Mouse (Mus musculus): ENCODE measurements at regions not wholly inside any gene's neighbourhood (a gene's known extent, or its start where the extent isn't known, plus 50 kb on each side); places are given as distances from the start of the nearest gene placed in this dataset.

DNA sequence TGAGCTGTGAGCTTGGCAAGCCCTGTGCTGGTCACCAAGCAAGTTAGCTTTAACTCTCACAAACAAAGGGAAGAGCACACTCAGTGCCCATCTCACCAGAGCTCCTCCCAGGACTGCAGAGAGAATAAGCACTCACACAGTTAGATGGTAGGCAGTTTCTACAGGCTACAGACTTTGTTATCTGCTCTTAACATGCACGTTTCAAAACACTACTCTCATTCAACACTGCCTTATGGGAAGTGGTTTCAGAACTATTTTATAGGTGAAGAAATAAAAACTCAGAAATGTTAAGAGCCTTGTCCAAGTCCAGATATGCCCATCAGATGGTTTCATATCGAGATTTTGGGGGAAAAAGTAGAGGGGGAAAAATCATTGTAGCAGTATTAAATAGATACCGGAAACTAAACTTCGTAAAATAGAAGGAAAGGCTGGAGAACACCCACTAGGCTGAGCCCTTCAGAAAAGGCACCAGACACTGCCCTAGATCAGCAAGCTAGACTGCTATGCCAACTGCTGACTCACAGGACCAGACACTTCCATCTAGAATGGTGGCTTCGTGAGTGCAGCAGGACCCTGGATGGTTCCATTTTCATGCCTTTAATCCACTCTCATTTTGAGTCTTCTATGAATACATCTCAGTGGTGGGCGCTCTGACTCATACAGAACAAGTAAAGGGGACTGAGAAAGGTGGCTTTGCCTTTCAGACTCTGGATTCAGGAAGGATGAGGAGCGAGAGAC, 51.3 kb upstream of the Serbp1 start:
- peak; percentile 45 for DNase-seq

DNA sequence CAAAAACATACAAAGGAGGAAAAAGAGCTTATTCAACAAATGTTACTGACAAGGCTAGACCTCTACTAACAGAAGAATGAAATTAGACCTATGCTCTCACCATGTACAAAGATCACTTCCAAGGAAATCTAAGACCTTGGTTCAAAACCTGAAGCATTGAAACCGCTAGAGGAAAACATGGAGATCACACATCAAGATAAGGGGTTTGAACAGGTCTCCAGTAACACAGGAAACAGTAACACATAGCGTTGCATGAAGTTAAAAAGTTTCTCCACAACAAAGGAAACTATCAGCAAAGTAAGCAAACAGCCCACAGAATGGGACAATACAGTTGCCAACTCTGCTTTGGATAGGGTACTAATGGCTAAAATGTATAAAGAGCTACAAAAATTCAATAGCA, 53.3 kb upstream of the Serbp1 start:
- DNase-seq, result no peak

DNA sequence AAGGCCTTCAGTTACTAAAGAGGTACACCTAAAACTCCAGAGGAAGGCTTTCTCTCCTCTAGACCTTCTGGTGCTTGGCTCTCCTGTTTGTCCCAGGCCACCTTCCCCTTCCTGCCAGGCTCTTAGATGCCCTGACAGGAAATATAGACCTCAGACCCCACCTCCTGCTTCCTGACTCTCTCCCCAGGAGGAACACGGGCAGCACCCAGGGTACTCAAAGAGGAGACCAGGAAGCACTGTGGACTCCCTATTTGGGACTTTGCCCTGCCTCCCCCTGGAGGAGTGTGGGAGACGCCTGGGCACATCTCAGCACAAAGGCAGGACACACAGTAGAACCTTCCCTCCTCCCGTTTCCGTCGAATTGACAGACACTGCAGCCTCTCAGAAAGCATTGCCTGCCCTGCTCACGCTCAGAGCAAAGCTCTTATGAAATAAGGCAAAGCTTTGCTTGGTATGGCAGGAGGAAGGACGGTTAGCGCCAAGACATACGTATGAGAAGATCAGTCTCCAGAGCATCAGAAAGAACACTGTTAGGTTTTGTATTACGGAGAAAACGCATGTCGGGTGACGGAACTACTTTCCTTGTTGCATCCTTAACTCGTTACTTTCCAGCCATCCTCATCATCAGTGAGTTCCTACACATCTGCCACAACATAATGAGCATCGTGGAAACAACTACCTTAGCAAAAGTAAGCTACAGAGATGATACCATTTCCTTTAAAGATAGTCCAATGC, 54.3 kb upstream of the Serbp1 start:
- no peak for DNase-seq

DNA sequence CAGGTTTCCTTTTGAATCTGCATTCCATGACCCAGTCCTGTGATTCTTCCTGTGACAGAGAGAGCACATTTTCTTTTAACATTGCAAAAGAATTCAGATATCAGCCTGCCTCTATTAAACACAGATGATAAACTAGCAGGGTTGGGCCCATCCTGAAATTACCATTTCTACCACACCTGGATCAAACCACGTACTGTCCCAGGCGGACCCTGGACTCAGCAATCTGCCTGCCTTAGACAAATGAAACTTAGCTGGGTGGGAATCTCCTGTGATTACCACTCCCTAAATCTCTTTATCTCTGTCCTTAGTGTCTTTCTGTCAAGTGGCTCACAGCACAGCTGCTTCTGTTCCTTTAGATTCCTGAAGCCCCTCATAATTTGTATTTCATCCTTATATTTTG, 55.5 kb upstream of the Serbp1 start:
- no peak for DNase-seq

DNA sequence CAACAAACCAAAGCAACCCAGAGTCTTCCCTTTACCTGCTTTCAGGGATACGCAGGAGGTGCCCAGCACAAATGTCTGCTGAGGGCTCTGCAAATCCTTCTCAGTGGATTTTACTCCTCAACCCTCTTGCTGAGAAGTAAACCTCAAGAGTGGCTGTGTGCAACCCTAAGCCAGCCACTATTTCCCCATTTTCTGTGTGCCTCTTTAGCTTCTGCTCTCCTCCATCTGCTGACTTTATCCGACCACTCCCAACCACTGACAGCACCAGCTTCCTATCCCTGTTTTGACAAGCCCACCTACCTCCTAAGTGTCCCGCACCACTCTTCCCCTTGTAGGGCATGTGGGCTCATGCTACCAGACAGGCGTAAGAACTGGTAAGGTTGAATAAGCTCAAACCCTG, 56.5 kb upstream of the Serbp1 start:
- no peak for DNase-seq

DNA sequence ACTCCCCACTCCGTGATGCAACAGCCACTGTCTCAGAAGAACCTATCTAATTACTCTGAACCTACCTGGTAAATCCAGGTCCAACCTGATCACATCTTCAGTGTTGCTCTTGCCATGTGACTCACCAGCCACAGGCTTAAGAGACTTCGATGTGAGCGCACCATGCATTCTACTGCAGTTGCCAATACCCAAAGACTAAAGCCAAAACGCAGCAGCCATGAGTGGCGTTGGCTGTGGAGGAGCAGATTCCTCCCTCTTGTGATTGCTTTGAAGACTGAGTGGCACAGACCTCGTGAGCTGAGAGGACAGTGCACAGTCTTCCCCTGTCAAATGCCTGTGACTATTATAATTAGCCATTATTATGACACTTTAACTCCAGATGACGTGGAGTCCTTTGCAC, 58.6 kb upstream of the Serbp1 start:
- no peak for DNase-seq

DNA sequence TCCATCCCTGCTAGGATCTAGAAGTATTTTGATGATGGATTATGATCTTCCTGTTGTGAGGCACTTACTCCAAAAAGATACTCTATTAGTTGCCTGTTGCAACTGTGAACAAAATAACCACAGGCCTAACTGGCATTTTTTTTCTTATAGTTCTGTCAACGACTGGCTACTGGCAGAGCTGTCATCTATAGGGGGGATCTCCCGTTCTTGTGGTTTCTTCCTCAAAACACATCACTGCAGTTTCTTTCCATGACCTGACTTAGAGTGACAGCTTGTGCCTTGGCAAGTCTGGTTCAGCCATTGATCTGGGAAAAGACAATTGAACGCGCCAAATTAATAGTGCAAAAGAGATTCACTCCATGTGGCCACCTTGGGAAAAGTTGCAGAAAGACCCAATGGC, 59.4 kb upstream of the Serbp1 start:
- DNase-seq, result no peak

DNA sequence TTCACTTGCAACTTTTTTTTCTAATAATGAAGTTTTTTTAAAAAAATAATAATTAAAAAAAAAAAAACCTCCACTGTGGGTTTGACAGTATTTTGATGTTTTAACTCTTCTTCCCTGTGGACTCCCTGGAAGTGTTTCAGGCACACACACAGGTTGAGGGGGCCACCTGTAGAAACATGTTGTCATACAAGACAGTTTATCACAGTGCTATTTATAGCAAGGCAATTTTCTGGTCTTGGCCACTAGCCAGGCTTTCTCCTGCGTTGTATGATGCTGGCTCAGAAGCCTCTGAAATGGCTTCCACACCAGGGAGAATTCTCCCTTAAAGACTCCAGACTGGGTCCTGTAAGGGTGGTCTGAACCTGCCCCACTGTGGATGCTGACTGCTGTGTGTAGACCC, 59.9 kb upstream of the Serbp1 start:
- no peak for DNase-seq

DNA sequence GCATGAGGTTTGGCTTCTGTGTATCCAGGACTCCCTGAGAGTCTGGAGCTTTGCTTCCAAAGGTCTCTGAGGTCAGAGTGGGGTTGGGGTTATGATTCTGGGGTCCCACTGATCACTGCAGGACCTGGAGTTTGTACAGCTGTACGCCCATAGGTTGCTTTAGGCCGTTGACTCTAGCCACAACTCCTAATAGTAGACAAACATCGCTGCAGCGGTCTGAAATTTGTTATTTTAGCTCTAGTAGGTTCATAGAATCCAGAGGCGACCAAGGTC, 67.4 kb upstream of the Serbp1 start:
- DNase-seq, result no peak

DNA sequence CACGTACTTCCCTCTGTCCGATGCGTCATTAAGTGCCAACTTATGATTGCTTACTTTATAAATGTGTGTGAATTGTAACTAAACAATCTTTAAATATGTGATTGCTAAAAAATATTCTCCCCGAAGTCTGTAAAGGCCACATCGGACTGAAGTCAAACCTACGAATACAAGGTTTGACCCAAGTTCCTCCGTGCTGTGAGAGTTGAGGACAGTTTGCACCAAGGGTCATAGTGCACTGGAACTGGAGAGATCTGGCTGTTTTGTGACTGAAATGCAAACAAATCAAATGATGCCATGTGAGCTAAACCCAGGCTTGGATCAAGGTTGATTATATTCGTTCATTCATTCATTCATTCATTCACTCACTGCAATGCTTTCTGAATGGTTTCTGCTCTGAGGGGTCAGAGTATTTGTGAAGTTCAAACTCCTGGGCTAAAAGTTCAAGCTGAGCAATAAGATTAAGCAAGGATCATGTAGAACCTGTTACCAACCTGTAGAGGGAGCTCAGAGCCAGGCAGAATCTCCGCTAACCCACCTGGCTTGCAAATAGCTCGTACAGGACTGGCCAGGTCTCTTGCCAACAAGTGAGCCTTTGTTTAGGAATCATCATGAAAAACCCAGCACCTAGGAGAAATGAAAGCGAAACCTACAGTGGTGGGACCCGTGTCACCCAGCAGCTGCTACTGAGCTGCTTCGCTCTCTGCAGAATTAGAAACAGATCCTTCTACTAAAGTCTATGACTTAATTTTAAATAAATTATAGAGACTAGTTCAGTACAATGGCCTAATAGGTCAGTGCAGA, 67.9 kb upstream of the Serbp1 start:
- peak; percentile 32 for DNase-seq

DNA sequence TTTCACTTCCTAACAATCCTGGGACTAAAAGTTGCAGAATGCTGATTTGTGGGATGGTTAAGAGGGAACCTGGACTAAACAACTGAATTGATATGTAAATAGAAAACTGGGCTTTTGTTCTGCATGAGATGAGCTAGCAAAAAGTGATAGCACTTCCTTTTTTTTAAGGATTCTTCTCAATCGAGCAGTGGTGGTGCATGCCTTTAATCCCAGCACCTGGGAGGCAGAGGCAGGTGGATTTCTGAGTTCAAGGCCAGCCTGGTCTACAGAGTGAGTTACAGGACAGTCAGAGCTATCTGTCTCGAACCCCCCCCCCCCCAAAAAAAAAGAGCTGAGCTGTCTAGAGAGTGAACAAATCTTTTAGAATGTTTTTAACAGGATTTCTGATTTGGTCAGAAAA, 69.2 kb upstream of the Serbp1 start:
- DNase-seq, result no peak

DNA sequence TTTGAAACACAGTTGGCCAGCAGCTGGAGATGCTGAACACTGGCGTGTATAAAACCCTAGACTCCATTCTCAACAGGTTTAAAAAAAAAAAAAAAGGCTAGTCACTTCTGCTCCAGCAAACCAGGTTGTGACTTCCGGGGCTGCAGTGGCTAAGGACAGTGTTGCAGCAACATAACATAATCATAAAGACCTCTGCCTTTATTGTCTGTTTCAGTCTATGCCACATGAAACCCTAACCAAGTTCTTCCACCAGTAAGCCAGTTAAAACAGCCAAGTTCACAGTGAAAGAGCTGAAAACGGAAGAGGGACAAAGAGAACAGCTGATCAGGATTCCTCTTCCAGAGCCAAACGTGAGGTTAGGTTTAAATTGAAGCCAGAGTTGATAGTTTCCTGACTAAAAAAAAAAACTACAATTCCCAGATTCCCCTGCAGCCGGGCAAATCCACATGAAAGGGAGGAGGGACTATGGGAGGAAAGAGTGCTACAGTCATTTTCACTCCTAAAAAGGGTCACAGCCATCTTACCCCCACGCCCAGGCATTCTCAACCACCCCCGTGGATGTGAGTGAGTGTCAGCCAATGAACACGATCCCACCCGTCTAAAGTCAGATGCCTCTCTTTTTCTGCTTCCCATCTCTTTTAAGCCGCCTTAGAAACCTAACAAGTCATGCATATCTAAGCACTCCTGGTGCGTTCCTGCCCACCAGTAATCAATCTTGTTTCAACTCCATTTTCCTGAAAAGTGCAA, 69.8 kb upstream of the Serbp1 start:
- DNase-seq, result peak; percentile 58

DNA sequence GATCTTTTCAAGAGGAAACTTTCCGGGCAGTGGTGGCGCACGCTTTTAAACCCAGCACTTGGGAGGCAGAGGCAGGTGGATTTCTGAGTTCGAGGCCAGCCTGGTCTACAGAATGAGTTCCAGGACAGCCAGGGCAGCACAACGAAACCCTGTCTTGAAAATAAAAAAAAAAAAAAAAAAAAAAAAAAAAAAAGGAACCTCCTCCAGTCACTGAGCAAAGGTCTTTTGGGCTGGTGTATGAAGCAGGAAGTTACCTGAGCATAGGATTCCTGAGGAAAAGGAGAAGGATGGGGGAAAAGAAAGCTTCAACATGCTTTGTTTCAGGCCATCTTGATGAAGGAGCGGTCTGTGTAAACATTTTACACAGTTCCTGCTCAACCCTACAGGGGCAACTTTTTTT, 72.9 kb upstream of the Serbp1 start:
- DNase-seq, result no peak

DNA sequence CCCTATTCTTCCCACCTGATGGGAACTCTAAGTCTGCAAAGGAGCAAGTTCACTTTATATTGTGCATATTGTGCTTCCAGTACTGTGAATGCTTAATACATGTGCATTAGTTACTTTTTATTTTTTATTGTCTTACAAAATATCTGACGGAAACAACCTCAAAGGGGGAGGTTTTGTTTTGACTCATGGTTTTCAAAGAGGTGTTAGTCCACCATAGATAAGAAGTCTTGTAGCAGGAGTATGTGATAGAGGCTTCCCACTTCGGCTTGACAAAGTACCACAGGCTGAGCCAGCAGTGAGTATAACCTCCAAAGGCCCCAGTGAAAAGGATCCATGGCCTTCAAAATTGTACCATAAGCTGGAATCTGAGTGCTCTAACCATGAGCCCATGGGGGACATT, 74.0 kb upstream of the Serbp1 start:
- DNase-seq, result no peak

DNA sequence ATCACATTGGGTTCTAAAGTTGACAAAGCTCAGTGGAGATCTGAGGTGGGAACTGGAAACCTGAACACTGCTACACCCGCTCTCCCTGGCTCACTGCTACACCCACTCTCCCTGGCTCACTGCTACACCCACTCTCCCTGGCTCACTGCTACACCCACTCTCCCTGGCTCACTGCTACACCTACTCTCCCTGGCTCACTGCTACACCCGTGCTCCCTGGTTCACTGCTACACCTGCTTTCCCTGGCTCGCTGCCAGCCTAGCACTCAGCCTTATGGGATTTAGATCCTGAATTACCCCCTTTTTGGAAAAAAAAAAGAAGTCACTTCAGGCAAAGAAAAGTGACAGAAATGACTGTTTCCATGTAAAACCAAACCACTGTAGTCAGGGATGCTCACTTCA, 75.2 kb upstream of the Serbp1 start:
- DNase-seq, result no peak

DNA sequence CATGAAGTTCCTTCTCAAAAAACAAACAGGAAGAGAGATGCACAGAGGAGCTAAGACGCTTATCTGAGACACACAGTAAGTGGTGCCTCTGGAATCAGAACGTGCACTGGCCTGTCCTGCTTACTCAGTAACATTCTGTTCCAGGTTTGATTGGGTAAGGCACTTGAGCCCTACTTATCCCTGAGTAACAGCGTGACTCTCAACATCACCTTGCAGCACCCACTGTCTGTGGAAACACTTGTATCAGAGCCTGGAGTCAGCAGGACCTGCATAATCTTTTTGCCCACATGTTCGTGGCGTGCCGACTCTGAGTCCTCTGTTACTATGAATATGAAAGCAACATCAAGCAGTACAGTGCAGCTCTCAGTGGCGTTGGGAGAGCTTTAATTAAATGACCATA, 76.4 kb upstream of the Serbp1 start:
- DNase-seq, result no peak

DNA sequence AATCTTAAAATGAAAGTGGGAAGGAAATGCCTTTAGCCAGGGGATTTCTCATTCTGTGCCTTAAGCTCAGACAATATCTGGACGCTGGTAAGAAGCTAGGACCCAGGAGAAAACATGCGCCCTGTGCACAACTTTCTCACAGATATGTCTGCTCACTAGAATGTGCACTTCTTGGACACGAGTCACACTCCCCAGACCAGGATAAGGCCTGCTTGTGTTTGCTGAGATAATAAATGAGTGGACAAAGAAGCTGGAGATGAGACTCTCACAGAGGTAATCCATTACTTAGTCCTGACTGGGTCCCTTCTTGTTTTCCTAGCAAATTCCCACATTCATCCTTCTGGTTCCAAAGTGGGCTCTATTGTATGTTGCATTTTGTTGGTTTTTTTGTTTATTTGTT, 77.4 kb upstream of the Serbp1 start:
- no peak for DNase-seq

DNA sequence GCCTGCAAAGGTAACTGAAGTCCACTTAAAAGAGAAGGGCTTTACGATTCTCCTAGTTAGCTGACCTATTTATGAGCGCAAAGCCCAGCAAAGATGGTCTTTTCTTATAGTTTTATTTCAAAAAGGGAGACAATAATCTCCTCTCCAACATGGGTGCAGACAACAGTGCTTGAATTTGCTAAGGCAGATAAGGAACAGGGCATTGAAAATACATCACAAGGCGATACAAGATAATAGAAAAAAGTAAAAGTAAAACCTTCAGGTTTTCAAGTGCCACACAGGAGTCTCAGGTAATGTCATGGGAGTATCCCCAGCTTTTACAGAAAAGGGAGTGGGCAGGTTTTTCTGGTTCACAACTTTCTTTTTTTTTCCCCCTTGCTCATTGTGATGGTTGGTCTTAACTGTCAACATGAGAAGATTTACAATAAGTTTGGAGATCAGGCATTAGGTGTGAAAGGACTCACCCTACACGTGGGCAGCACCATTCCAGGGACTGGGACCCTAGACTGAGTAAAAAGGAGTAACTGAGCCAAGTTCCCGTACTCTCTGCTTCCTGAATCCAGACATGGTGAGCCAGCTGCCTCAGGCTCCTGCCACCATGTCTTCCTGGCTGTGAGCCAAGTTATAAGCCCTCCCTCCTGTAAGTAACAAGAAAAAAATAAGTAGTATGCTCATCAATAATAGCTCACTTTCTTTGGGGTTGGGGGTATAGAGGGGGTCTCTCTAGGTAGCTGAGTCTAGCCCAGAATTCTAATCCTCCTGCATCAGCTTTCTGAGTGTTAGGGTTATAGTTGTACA, 78.1 kb upstream of the Serbp1 start:
- DNase-seq, result no peak

DNA sequence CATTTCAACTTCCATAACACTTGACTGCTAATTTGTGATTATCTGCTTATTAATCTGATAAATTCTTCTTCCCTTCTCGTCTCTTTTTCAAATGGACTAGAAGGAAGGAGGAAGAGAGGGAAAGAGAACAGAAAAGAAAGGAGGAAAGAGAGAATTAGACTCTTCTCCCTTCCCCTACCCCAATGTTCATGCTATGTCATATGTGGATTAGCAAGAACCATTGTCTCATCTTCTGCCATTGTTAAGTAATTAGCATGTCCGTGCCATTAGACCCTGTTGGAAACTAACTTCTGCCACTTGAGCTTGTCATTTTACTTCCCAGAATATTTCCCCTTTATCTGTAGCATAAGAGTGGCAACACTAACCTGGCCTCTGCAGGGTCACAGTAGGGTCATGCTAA, 78.8 kb upstream of the Serbp1 start:
- DNase-seq, result no peak

DNA sequence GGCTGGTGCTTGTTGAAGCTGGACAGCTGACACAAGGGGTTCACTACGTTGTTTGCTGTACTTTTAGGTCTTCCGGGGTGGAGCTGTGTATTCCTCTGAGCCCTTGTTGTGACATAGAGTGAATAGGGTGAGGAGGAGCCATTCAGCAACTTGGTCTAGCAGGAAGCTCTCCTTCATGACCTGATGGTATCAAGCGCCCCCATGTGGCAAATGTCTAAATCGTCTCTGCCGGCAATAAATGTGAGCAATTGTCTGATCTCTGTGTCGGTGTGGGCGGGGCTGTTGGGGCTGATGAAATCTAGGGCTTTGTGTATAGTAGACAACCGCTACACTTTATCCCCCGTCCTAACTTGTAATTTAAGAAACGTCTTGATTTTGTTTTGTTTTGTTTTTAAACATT, 79.2 kb upstream of the Serbp1 start:
- peak; percentile 88 for DNase-seq

DNA sequence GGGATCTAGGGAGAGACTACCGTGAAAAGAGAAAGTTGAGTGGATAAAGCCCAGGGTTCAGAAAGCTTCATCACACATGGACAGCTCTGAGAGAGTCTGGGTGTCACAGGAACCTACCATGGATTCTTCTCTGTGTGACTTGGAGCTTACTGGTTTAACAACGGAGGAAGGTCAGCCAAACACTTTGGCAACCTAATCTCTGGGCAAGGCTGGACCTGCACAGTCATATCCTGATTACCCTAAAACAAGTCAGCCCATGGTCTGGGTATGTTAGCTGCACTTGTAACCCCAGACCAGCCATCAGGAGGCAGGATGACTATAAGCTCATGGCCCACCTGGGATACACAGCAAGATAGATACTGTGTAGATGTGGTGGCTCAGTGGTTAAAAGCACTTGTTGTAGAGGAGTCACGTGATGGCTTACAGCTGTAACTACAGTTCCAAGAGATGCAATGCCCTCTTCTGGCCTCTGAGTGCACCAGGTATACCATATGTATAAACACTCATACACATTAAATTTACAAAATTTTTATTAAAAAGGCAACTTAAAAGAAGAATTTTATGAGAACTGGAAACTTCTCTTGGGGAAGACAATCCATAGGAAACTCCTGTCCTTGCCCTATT, 85.0 kb upstream of the Serbp1 start:
- DNase-seq, result no peak

DNA sequence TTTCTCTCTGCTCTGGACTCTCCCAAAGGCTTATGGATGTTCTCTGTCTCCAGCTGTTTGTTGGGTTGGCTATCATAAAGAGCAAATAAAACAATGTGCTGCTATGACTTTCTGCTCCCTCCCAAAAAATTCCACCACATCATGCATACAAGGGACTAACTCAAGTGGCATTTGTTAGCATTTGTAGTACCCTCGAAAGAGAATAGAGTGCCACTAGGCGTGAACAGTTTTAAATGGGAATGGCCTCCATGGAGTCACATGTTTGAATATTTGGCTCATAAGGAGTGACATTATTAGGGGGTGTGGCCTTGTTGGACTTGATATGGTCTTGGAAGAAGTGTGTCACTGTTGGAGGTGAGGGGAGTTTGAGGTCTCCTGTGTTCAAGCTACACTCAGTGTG, 86.5 kb upstream of the Serbp1 start:
- no peak for DNase-seq

Measured in right cerebral cortex, adult 18-20 months (tissue).